Mouse (Mus musculus): Measurements from ENCODE around the gene Gipr.
"Not testable (repeated sequence)": the region's sequence is repeated elsewhere in the genome, so short reads cannot be mapped to it uniquely, and the experiment has no call there.

Gene Gipr

DNA sequence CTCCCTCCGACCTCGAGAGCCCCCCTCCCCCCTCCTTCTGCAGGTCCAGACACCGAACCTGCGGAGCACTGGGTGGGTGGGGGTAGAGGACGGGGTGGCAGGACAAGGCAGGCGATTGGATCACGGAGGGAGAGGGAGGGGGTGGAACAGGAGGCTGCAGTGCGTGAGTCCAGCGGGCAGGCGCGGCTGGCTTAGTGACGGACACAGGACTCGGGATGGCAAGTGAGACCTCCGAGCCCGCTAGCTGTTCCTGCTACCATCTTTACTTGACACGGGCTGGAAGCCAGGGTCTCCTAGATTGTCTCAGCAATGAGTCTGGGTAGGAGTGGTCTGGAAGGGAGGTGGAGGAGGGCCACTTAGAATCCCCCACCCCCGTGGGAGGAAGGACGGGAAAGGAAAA is 12.1 kb upstream of the Gipr start:
- DNase-seq = no peak

DNA sequence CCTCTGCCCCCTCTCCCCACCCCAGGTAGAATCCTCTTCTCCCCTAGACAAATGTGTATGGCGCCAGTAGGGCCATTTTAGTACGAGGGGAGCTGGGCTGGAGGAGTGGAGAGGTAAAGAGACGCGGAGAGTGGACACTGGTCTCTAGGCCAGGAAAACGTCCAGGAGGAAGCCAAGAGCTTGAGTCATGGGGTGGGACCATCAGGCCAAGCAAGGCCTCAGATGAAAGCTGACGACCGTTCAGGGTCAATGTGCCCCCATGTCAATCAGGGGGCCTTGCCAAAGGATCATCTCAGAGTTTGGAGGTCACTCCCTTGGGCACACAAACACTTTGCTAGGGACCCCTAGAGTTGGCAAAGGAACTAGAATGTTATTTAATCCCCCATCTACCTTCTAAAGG is 11.3 kb upstream of the Gipr start:
- DNase-seq = no peak

DNA sequence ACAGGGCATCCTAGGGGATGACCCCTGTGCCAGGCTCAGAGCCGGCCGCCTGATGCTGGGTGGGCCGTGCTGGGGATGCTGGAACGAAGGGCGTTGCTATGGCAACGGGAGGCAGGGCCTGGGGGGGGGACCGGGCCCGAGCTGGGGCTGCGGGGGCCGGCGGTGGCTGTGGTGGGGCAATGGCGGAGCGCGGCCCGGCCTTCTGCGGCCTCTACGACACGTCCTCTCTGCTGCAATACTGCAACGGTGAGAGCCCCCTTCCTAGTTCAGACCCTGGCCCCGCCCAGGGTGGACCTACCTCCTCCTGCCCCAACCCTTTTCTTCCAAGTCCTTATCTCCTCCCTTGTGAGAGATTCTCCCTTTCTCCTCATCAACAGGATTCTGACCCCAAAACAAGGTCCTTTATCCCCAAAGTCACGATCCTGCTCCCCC is 10.6 kb upstream of the Gipr start:
- DNase-seq = no peak

DNA sequence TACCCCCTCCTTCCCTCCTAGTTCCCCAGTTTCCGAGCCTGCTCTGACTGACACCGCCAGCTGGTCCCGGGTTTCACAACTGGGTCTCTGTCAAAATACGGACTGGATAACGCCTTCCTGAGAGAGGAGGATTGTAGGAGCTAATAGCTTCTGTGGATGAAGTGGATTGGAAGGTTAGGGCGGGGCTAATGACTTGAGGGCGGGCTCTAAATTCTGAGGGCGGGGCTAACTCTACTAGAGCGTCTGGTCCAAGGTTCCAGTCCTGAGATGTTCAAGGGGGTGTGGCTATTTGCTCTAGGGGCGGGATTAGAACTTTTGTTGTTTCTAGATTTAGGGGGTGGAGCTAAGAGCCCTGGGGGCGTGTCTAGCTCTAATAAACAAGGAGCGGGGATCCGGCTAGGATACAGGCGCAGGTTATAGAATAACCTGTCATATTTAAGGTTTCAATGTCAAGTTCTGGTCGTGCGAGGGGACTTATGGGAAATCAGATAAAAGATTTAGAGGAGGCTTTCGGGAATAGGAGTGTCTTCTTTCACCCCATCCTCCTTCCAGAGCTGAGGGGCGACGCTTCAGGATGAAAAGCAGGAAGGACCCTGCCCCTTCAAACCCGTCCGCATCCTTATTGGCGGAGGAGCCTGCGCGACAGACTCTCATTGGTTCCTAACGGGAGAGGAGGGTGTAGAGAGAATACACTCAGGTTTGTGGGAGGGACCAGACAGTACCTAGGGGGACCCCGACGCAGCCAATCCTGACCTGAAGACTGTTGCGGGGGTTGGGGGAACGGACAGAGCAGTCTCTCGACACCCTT is 10.0 kb upstream of the Gipr start, which contains the start of gene Eml2:
TSS of gene Eml2 (plus strand) at position 714 of the 808 bp plus-strand sequence.
- DNase-seq = no peak

DNA sequence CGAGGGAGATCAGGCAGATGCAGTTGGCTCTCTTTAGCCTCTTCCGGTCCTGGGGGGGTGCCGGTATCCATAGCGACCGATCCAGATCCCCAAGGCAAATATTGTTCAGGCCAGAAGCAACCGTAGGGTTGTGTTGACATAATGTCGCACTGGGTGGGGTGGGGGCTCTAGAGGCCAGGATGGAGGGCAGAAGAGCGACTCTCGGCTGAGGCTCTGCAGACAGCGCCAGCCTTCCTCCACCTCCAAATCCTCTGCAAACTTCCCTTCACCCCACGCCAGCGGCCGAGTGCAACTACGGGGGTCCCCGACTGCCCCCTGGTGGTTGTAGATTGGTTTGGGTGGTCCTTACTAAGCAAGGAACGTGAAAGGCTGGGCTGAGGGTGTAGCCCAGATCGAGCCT is 6.9 kb upstream of the Gipr start:
- peak; percentile 83 to 87 for DNase-seq

DNA sequence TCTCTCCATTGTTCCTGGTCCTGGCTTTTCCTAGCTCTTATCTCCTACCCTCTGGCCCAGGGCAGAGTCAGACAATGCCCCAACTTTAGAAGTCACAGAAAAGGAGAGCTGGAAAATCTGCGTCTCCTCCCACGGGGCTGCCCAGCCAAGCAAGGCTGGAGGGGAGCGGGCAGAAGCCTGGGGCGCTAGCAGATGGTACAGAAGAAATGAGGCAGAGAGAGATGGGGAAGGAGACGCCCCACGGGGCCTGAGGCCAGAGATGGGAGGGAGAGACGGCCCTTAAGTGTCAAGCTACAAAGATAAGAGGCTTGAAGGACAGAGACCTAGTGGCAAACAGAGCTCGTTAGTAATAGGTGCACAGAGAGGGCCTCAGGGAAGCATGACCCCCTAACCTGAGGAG is 5.9 kb upstream of the Gipr start:
- no peak for DNase-seq

DNA sequence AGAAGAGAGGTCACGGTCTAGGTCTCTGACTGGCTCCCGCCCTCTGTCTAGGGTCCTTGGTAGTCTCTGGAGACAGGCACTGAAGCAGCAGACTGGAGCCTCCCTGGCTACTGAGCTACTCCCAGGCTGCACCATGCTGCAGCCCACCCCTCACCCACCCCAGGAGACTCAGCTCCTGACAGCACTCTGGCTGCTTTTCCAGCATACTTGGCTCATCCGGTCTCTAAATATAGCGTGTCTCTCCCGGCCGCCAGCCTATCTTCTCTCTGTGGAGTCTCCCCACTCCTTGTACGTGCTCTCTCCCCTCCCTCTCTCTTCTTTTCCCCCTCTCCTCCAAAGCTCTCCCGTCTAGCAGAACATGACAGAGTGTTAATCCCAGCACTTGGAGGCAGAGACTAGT is 4.2 kb upstream of the Gipr start:
- no peak for DNase-seq

DNA sequence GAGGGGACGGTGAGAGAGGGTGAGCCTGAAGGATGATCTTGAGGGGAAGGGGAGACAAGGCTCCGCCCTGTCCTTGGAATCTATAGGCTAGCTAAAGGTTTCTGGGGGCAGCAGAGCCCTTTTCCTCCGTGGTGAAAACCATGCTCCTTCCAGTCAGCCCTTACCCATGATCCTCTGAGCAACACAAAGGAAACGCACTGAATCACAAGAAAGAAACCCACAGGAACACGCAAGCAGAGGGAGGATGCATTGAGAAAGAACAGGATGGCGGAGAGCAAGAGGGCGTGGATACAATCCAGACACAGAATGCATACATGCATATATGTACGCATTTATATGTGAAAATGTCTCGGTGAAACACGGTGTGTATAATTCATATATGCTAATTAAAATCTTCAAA is 3.6 kb upstream of the Gipr start:
- no peak for DNase-seq

DNA sequence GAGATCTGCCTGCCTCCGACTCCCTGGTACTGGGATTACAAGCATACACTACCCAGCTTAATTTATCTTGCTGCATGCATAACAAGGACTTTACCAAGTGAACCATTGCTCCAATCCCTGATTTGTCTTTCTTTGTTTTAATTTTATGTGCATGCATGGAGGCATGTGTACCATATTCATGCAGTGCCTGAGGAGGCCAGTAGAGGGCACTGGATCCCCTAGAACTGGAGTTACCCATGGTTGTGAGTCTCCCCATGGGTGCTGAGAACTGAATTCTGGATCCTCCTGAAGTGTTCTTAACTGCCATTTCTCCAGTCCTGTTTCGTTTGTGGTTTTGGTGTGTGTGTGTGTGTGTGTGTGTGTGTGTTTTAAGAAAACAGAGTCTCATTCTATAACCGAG is 1.1 kb upstream of the Gipr start:
- DNase-seq = no peak

DNA sequence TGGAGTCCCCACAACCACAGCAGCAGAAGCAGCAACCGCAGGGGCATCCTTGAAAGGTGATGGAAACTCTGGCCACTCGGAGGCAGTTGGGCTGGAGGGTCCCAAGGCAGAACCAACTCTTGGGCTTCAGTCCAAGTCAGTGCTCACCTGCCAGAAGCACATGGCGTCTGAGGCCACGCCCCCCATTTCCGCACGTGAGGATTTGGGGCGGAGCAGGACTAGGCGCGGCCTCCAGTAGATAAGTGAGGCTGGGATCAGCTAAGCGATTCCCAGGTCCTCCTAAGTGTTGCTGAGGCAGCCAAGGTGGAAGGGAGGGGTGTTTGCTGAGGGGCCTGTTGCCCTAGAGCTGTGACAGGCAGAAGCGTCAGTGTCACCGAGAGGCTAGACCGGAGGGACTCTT is 949 bp downstream of the Gipr start:
- DNase-seq = peak in 1 of 2 experiments; percentile 47

DNA sequence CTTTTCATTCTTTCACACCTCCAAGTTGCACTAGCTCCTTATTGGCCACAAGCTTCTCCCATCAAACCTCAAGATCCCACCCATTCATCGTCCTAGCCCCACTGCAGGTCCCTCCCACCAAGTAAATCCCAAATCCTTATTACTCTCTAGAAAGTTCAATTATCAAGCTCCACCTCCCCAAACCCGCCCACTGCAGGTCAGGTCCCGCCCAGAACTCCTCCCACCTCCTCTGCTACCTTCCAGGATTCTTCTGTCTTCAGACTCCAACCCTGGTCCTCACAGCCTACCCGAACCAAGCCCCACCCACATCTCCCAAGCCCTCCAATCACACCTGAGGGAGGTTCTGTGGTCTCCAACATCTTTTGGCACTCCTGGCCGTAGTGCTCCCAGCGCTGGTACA is 1.7 kb downstream of the Gipr start:
- no peak for DNase-seq

DNA sequence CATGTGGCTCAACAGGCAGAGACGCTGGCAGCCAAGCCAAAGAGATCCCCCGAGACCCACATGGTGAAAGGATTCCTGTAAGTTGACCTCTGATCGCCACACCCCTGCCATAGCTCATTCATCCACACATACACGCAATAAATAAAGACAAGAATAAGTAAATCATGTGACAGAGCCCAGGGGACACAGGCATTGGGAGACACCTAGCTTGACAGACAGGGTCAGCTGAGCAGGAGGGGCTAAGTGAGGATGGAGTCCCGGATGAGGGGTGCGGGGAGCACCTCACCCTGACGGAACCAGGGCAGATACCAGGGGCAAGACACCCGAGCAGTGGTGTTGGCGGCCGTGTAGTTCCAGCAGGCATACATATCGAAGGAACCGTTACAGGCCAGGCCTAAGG is 2.2 kb downstream of the Gipr start:
- DNase-seq = no peak

DNA sequence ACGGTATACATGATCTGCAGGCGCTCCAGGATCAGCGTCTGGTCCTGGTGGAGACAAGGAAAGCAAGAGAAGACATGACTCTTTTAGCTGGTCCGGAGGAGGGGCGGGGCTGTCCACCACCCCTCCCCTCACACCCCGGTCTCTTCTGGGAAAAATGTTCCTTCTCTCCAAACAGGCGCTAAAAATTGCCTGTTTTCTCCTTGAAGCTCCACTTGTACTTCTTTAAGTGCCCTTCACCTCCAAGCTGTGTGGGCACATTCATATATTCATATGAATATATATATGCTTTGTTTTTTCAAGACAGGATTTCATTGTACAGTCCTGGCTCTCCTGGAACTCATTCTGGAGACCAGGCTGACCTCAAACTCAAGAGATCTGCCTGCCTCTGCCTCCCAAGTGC is 3.0 kb downstream of the Gipr start:
- no peak for DNase-seq

DNA sequence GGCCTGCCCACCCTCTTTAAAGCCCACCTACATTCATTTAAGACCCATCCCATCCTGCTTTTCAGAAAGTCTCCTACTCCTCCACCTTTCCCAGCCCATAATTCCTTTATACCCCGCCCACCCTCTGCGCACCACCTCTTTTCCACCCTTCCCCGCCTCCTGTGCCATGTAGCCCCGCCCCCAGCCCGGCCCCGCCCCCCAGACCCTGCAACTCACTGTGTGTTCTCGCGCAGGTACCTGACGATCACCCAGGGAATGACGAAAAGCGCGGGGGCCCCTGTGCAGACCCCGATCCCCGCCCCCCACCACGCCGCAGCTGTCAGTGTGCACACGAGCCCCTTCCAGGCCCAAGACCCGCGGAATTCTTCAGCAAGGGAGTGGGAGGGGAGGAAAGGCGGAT is 5.8 kb downstream of the Gipr start:
- DNase-seq = no peak

DNA sequence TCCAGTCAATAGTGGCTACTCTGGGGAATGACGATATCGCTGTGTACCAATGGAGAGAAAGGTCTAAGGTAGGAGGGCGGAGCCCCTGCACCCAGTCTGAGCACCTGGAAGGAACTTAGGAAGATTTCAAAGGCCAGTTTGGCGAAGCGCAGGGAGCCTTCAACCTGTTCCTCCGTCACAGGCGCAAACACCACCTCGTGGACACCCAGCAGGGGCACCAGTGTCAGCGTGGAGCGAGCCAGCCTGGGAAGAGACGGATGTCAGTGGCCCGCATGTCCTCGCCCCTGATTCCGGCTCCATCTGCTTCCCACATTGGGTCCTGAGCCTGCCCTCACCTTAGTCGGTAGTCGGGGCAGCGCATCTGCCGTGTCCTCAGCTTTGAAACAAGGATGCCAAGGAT is 6.5 kb downstream of the Gipr start:
- DNase-seq = no peak

DNA sequence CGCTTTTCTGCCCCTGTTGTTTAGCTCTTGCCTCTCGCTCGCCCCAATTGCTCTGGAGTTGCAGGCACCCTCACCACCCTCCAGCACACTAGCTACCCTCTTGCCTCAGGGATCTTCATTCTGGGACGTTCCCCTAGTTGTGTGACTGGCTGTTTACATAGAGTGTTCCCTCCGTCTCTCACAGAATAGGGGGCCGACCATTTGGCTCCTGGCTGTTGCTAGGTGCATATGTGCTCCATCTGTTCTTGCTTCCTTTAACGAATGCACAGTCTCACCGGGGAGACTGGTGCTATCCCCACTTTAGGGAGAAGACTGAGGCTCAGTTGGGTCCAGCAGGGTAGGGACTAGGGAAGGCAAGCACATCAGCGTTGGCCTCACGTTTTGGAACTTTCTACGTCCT is 7.3 kb downstream of the Gipr start:
- DNase-seq = no peak

DNA sequence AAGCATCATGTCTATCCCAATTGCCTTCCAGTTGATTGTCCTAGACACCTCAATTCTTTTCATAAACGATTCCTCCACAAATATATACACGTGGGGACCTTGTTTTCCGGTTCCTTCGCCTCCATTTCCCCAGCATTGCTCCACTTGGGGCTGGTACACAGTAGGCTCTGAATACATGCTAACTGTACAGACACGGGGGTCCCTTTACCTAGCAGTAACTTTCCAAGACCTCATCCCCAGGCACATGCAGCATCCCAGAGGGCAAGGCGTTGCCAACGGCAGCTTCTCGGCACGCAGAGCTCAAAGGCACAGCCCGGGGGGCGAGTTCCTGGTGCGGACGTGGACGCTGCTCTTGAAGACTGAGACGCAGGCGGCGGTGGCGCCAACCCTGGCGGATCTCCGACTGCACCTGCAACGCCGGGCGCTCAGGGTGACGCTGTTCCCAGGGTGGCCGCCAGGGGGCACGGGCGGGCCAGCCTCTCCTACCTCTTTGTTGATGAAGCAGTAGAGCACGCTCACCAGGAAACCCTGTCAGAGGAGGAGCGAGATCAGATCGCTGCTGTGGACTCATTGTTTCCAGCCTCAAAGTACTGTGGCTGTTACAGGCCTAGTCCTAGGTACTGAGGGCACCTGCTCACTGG is 8.6 kb downstream of the Gipr start:
- peak; percentile 96 to 98 for DNase-seq

DNA sequence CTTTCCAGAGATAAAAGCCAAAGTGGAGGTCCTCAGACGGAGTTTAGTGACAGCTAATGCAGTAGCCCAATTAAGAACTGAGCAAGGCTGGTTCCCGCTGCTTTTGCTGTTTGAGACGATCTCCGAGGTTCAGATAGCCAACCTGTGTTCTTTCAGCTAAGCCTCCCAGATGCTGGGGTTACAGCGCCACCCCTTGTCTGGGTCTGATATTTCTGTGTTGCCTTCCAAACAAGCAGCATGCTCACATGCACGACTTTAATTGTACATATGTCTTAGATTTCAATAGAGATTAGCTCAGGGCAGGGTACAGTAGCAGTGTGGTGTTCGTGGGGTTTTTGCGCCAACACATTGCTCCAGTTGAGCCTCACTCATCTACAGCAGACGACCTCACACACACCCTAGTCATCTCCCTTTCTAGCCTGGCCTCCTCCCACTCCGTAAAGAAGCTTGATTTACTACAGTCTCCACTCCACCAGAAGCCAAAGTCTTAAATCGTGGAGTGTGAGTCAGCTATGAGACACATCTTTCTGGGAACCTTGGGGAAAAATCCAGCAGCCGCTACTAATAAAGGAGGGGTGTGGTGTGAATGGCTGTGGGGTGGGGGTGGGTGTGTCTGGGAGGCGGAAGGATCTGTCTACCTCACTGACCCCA is 10.0 kb downstream of the Gipr start:
- DNase-seq = no peak

DNA sequence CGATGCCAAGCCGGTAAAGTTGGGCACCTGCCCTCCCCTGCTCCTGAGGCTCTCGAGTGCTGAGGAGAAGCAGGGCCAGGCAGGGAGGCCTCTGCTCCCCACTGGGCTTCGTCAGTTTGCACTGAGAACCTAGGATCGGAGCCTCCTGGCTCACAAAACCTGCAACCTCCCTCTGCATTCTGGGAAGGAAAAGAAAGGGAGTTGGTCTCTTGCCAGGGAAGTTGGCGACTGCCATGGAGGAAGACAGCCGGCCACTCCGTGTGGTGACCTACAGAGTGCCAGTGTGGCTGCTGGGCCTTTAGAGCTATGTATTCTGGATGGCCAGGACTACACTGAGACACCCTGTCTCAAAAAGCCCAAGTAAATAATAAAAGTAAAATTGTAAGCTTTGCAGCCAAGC is 11.1 kb downstream of the Gipr start:
- no peak for DNase-seq

DNA sequence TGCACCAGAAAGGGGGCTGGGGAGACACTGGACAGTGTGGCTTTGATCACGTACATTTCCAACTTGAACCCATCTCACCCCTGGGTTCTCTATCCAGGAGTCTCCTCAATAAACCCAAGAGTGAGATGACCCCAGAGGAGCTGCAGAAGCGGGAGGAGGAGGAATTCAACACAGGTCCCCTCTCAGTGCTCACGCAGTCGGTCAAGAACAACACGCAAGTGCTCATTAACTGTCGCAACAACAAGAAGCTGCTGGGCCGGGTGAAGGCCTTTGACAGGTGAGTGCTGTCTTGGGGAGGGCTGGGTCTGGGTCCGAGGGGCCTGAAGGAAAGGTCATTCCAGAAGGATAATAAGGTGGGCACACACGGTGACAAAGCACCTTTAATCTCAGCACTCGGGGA is 14.8 kb downstream of the Gipr start:
- not testable (repeated sequence) for DNase-seq

DNA sequence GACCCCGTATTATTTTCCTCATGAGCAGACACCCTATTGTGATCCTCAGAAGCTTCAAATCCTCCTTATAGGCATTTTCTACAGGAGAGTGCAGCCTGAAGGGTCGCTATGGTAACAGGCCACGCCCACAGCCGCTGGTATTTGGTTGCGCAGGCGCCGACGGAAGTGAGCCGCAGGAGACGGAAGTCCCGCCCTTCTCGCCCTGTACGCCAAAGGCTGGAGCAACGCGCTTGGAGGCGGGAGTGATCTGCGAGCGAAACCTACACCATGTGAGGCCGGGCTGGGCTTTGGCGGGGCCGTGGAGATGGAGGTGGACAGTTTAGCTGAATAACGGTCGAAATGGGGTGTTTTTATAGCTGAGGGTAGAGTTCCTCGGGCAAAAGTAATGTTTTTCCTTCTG is 16.3 kb downstream of the Gipr start, which contains the start of gene Snrpd2:
TSS of gene Snrpd2 (plus strand) at position 97 of the 400 bp plus-strand sequence.
- DNase-seq = peak; percentile 93 to 94

DNA sequence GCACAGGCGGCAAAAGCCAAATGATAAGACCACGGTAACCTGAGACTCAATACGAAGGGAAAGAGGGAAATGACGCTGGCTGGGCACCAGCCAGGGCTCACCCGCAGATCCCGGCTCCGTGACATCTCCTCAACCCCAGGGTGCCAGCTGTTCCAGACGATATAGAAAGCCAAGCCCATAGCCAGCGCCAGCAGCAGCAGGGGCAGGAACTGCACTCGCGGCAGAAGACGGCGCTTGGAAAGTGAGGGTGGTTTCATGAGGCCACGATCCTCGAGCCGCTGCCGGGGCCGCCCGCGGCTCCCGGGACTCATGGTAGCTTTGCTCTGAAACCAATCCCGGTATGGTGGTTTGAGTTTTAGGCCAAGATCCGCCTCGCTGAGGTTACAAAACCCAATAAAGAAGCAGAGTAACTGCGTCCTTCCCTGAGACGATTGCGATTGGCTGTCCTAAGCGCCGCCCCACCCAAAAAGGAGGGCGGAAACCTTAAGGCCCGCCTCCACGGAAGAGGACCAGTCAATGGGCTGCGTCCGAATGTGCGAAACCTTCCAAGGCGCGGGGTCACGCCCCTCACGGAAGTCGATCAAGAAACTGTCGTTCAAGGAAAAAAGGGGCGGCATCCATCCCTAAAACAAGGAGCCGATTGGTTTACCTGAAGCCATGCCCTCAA is 16.9 kb downstream of the Gipr start, which contains the start of gene Qpctl:
TSS of gene Qpctl (minus strand) at position 417 of the 667 bp plus-strand sequence.
- peak; percentile 97 to 99 for DNase-seq

DNA sequence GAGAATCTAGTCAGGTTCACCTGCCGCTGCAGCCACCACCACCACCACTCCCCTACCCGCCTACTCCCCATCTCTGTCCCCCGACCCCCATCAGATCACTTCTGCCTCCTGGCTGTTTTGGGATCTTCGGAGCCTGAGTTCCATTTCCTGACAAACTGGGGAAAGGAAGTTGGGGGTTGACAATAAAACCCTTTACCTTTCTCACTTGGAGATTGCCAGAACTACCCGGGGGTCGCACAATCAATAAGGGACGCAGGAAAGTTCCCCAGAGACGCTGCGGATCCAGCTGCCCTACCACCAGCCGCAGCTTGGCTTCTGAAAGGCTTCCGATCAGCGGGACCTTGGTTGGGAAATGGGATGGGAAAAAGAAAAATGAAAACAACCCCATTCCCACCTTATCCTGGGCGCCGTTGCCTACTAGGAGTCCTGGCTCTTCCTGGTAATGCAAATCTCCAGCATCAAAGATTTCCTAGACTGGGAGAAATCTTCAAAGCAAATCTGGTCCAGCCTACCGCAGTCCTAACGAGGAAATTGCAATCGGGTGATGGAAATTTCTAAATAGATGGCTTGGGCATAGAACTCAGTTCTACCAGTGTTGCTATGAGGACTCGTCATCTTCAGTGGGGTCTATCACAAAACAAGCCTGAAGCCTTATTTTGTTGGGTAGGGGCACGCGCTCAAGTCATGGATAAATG is 17.6 kb downstream of the Gipr start:
- DNase-seq = no peak

All from thymus, postnatal 36 days (tissue).